Mouse (Mus musculus): ENCODE results near the gene Fgf12. TPM values are rescaled to one million over a fixed set of nuclear protein-coding genes. Genes with fewer than 3 reads are reported as not detected.

The Fgf12 gene
- polyA plus RNA-seq, 1 experiment = 3.0 TPM

DNA sequence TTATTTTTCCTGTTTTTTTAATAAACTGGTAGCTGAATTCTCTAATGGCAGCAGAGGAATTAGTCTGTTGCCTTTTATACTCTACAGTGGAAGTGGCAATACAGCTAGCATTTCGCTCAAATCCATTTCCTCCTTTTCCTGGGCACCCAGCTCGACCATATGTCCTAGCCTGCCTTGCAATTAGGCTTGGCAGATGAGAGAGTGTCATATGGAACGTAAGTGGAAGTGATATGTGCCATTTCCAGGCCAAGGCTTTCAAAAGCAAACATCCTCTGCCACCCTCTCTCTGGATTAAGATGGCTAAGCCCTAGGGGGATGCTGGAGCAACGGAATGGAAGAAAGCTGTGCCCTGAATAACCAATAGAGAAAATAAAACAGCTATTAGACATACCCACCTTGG, 350.2 kb downstream of the Fgf12 start:
- no peaks in the 10 kb centered on the region for H3K4me1 ChIP-seq (ENCODE audit: control insufficient read depth, insufficient read depth, low read length)
- H3K4me3 ChIP-seq (ENCODE audit: control insufficient read depth, low read depth, low read length) = no peak overlapping the region

DNA sequence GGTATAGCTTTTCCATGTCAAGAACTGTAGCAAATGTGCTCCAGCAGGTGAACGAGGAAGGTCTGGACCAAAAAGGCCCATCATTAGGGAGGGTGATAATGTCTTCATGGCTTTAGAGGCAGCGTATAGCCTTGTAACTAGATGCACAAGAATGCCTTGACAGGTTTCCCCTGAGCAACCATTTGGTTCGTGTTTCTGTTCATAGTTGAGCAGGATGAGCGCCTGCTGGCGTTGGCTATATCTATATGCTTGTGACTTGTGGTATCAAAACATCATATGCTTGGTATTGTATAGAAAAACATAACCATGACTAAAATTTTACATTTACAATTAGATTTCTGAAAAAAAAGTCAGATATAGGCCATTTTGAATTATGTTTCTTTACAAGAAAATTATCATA, 361.6 kb downstream of the Fgf12 start:
- no peak for TF ChIP-seq POLR2A (IDR thresholded peaks at IDR 0.05; ENCODE audit: control insufficient read depth, low read depth, low read length)
- TF ChIP-seq CTCF (IDR thresholded peaks at IDR 0.05; ENCODE audit: control insufficient read depth, insufficient read depth, insufficient replicate concordance, low read depth, low read length) = no peak
- Histone ChIP-seq H3K4me1 (ENCODE audit: control insufficient read depth, insufficient read depth, low read length) (no peaks in the 10 kb centered on the region), H3K4me3 (ENCODE audit: control insufficient read depth, low read depth, low read length) (no peak overlapping the region), H3K27ac (ENCODE audit: control insufficient read depth, insufficient read depth, low read depth, low read length) (no peak overlapping the region), H3K36me3 (ENCODE audit: control insufficient read depth, insufficient read depth, low read length) (no peaks in the 10 kb centered on the region), H3K27me3 (ENCODE audit: control insufficient read depth, insufficient read depth, low read length) (no peaks in the 10 kb centered on the region)

More for the DNA sequence above, 350.2 kb downstream of the Fgf12 start:
- Histone ChIP-seq H3K27me3 (ENCODE audit: control insufficient read depth, insufficient read depth, low read length) (no peaks in the 10 kb centered on the region), H3K27ac (ENCODE audit: control insufficient read depth, insufficient read depth, low read depth, low read length) (no peak overlapping the region), H3K36me3 (ENCODE audit: control insufficient read depth, insufficient read depth, low read length) (no peaks in the 10 kb centered on the region)
- TF ChIP-seq POLR2A (IDR thresholded peaks at IDR 0.05; ENCODE audit: control insufficient read depth, low read depth, low read length) (no peak), CTCF (IDR thresholded peaks at IDR 0.05; ENCODE audit: control insufficient read depth, insufficient read depth, insufficient replicate concordance, low read depth, low read length) (no peak)

DNA sequence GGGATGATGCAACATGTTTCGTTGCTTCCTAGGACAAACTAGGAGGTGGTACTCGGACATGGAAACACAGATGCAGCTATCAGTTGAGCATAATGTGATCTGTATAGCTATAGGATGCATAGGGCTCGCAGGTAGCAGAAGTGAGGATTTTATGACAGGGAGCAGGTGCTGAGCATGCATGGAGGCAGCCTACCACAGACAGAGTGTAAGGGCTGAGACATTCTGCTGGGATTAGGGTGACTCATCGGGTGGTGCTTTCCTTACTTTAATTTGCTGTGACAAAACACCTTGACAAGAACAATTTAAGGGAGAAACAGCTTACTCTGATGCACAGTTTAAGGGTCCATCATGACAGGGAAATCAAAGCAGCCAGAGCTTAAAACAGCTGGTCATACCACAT, 363.8 kb downstream of the Fgf12 start:
- Histone ChIP-seq H3K27ac (ENCODE audit: control insufficient read depth, insufficient read depth, low read depth, low read length) (no peak overlapping the region), H3K36me3 (ENCODE audit: control insufficient read depth, insufficient read depth, low read length) (no peaks in the 10 kb centered on the region), H3K27me3 (ENCODE audit: control insufficient read depth, insufficient read depth, low read length) (no peaks in the 10 kb centered on the region), H3K4me1 (ENCODE audit: control insufficient read depth, insufficient read depth, low read length) (no peaks in the 10 kb centered on the region), H3K4me3 (ENCODE audit: control insufficient read depth, low read depth, low read length) (no peak overlapping the region)
- TF ChIP-seq CTCF (IDR thresholded peaks at IDR 0.05; ENCODE audit: control insufficient read depth, insufficient read depth, insufficient replicate concordance, low read depth, low read length) (no peak), POLR2A (IDR thresholded peaks at IDR 0.05; ENCODE audit: control insufficient read depth, low read depth, low read length) (no peak)

DNA sequence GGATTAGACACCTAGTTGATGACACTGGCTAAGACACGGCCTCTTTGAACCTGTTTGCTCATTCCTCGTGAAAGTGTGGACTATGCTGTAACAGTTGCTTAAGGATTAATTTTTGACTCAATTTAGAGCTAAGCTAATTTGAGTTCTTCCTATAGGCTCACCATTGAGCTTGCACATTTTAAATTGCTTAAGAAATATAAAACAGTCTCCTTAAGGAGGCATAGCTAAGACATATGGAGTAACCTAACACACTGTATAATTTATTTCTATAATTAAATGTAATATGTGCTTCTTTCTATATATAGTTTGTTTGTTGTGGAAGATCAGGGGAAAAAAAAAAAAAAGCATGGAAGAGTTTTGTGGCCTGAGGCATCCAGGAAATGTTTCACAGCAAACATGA, 378.1 kb downstream of the Fgf12 start:
- TF ChIP-seq POLR2A (IDR thresholded peaks at IDR 0.05; ENCODE audit: control insufficient read depth, low read depth, low read length) = no peak
- TF ChIP-seq CTCF (IDR thresholded peaks at IDR 0.05; ENCODE audit: control insufficient read depth, insufficient read depth, insufficient replicate concordance, low read depth, low read length) = no peak
- Histone ChIP-seq H3K36me3 (ENCODE audit: control insufficient read depth, insufficient read depth, low read length) (no peaks in the 10 kb centered on the region), H3K27me3 (ENCODE audit: control insufficient read depth, insufficient read depth, low read length) (no peaks in the 10 kb centered on the region), H3K4me1 (ENCODE audit: control insufficient read depth, insufficient read depth, low read length) (no peaks in the 10 kb centered on the region), H3K27ac (ENCODE audit: control insufficient read depth, insufficient read depth, low read depth, low read length) (no peak overlapping the region), H3K4me3 (ENCODE audit: control insufficient read depth, low read depth, low read length) (no peak overlapping the region)

DNA sequence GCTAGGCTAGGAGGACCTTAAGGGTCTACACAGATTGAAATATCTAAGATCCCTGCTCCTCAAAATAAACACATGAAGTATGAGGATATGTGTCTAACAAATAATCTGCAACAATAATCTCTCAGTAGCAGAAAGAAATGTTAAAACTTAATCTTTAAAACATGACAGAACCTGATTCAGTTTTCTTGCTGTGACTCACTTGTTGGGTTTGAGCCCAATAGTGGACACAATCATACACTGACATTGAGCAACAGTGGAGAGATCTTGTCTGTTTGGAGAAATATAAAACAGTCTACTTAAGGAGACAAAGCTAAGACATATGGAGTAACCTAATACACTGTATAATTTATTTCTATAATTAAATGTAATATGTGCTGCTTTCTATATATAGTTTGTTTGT, 379.6 kb downstream of the Fgf12 start:
- H3K4me3 ChIP-seq (ENCODE audit: control insufficient read depth, low read depth, low read length) = no peak overlapping the region
- H3K4me1 ChIP-seq (ENCODE audit: control insufficient read depth, insufficient read depth, low read length) = no peaks in the 10 kb centered on the region
- H3K27ac ChIP-seq (ENCODE audit: control insufficient read depth, insufficient read depth, low read depth, low read length) = no peak overlapping the region
- no peak for TF ChIP-seq POLR2A (IDR thresholded peaks at IDR 0.05; ENCODE audit: control insufficient read depth, low read depth, low read length)
- no peak for TF ChIP-seq CTCF (IDR thresholded peaks at IDR 0.05; ENCODE audit: control insufficient read depth, insufficient read depth, insufficient replicate concordance, low read depth, low read length)
- no peaks in the 10 kb centered on the region for H3K36me3 ChIP-seq (ENCODE audit: control insufficient read depth, insufficient read depth, low read length)
- H3K27me3 ChIP-seq (ENCODE audit: control insufficient read depth, insufficient read depth, low read length) = no peaks in the 10 kb centered on the region

DNA sequence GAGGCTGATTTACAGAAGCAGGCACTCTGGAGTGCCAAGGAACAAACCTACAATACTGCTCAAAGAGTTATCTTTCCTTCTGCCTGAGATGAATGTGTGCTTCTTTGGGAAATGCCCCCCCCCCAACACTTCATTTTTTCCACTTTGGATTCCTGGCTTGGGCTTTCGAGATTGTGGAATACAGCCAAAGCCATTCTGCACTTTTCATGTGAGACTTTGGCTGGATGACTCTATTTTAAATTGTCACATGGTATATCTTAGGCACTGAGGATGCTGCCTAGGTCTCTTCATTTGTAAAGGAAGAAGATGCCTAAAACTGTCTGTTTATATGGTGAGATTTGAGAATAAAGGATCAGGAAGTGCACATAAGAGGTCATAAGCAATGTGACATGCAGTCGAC, 402.2 kb downstream of the Fgf12 start:
- Histone ChIP-seq H3K27me3 (ENCODE audit: control insufficient read depth, insufficient read depth, low read length) (no peaks in the 10 kb centered on the region), H3K36me3 (ENCODE audit: control insufficient read depth, insufficient read depth, low read length) (no peaks in the 10 kb centered on the region), H3K27ac (ENCODE audit: control insufficient read depth, insufficient read depth, low read depth, low read length) (no peak overlapping the region), H3K4me3 (ENCODE audit: control insufficient read depth, low read depth, low read length) (no peak overlapping the region), H3K4me1 (ENCODE audit: control insufficient read depth, insufficient read depth, low read length) (no peaks in the 10 kb centered on the region)
- no peak for TF ChIP-seq CTCF (IDR thresholded peaks at IDR 0.05; ENCODE audit: control insufficient read depth, insufficient read depth, insufficient replicate concordance, low read depth, low read length)
- TF ChIP-seq POLR2A (IDR thresholded peaks at IDR 0.05; ENCODE audit: control insufficient read depth, low read depth, low read length) = no peak

DNA sequence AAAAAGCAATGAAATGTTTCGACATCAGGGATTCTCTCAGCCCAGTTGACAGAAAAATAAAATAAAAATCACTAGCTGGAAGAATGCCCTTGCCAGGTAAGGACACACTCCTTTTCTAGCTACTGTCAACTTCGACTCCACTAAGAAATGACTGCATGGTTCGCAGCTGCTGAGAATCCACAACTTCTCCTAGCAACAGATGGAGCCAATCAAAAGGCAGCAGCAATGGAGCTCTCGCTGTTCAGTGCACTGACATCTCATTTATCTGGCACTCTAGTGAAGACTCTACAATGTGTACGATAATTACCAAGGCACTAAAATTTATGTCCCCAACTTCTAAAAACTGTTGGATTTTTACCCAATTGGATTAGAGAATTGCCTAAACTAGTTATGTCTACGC, 407.5 kb downstream of the Fgf12 start:
- H3K36me3 ChIP-seq (ENCODE audit: control insufficient read depth, insufficient read depth, low read length) = no peaks in the 10 kb centered on the region
- H3K27ac ChIP-seq (ENCODE audit: control insufficient read depth, insufficient read depth, low read depth, low read length) = no peak overlapping the region
- no peak overlapping the region for H3K4me3 ChIP-seq (ENCODE audit: control insufficient read depth, low read depth, low read length)
- TF ChIP-seq CTCF (IDR thresholded peaks at IDR 0.05; ENCODE audit: control insufficient read depth, insufficient read depth, insufficient replicate concordance, low read depth, low read length) (no peak), POLR2A (IDR thresholded peaks at IDR 0.05; ENCODE audit: control insufficient read depth, low read depth, low read length) (no peak)
- H3K4me1 ChIP-seq (ENCODE audit: control insufficient read depth, insufficient read depth, low read length) = no peaks in the 10 kb centered on the region
- H3K27me3 ChIP-seq (ENCODE audit: control insufficient read depth, insufficient read depth, low read length) = no peaks in the 10 kb centered on the region

DNA sequence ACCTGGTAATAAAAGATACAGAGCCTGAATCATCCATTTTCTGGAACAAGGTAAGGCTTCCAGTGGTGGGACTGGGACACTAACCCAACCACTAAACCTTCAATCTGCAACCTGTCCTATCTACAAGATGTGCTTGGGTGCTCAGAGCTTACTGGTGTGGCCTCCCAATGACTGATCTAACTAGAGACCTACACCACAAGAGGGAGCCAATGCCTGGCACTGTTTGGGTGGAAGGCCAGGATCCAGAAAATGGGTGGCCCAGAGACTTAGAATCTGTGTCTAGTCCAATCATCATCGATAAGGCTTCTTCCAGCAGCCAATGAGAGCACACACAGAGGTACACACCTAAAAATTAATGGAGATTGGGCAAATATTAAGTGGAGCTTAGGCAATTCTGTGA, 414.9 kb downstream of the Fgf12 start:
- Histone ChIP-seq H3K27ac (ENCODE audit: control insufficient read depth, insufficient read depth, low read depth, low read length) (no peak overlapping the region), H3K4me3 (ENCODE audit: control insufficient read depth, low read depth, low read length) (no peak overlapping the region), H3K27me3 (ENCODE audit: control insufficient read depth, insufficient read depth, low read length) (no peaks in the 10 kb centered on the region), H3K36me3 (ENCODE audit: control insufficient read depth, insufficient read depth, low read length) (no peaks in the 10 kb centered on the region), H3K4me1 (ENCODE audit: control insufficient read depth, insufficient read depth, low read length) (no peaks in the 10 kb centered on the region)
- no peak for TF ChIP-seq POLR2A (IDR thresholded peaks at IDR 0.05; ENCODE audit: control insufficient read depth, low read depth, low read length)
- TF ChIP-seq CTCF (IDR thresholded peaks at IDR 0.05; ENCODE audit: control insufficient read depth, insufficient read depth, insufficient replicate concordance, low read depth, low read length) = no peak

Data from testis, adult 2 months (tissue).